Mouse (Mus musculus): ENCODE measurements around the gene Rnf130.
"Not testable (repeated sequence)": the region's sequence is repeated elsewhere in the genome, so short reads cannot be mapped to it uniquely, and the experiment has no call there.

Rnf130 gene

DNA sequence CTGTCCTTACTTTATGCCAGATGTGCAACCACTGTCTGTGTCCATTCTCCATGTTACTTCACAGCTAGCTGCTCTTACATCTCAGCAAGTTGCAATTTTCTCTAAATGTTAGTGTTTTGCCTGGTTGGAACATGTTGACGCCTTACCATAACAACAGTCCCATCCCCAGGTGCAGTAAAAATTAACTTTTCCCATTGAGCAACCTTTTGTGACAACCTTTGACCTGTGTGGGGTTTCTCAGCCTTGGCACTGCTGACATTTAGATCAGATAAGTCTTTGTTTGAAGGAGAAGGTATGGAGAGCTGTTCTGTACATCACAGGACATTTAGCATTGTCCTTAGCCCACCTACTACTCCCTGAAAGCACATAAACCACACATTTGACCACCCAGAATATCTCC, 64.7 kb downstream of the Rnf130 start:
- DNase-seq, result no peak

- DNase-seq, result no peak
Measured at GRCm38 (mm10) chr11:50090982-50091675, 66.0 kb downstream of the Rnf130 start.

- DNase-seq, result no peak
Measured at GRCm38 (mm10) chr11:50091681-50092080, 66.5 kb downstream of the Rnf130 start.

DNA sequence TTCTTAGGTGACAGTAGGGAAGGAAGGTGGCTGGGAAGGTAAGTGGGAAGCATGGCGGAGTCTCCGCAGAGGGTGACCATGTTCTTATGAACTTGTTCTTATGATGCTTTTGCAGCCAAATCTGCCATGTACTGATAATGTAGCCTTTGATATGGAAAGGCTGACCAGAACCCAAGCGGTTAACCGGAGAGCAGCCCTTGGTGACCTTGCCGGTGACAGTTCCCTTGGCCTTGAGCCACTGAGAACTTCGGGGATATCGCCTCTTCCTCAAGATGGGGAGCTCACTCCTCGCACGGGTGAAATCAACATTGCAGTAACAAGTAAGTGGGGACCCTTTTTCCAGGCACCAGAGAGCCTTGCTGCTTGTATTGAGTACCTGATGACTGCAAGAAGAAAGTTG, 70.5 kb downstream of the Rnf130 start:
- no peak for DNase-seq

DNA sequence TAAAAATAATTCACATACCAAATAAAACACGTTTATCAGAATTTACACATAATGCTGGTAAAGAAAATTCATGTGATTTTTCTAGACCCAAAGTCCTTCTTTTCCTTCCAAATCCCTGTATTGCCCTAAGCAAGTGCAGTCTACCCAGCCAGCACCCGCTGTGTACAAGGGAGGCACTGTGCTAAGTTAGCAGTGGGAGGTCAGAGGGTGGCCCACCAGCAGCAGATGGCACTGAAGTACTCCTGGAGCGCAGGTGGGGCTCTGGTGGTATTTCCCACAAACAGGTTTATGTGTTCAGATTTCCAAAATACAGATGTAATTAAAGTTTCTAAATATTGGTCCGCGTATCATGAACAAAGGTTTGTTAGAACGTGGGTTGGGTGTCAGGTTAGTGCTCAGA, 71.9 kb downstream of the Rnf130 start:
- DNase-seq, result no peak

GRCm38 (mm10) chr11:50098961-50099481, 73.9 kb downstream of the Rnf130 start:
- no peak for DNase-seq

DNA sequence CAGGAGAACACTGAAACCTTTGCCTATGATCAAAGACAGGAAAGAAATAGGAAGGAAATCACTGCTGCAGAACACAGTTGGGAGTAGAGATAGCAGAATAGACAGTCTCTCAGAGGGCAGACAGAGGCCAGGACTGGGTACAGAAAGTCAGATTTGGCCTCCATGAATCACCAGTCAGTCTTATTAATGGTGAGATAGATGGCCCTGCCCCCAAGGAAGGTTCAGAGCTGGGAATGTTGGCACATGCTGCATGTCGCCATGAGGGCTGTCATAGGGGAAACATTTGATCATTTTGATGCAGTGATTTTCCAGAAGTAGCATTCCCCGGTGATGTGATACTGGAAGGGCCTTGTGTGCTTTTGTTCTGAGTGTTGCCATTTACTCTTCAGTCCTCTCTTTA, 74.5 kb downstream of the Rnf130 start:
- no peak for DNase-seq

GRCm38 (mm10) chr11:50100548-50101307, 75.6 kb downstream of the Rnf130 start:
- no peak for DNase-seq

- DNase-seq, result not testable (repeated sequence)
Measured at GRCm38 (mm10) chr11:50101962-50102361, 76.8 kb downstream of the Rnf130 start.

DNA sequence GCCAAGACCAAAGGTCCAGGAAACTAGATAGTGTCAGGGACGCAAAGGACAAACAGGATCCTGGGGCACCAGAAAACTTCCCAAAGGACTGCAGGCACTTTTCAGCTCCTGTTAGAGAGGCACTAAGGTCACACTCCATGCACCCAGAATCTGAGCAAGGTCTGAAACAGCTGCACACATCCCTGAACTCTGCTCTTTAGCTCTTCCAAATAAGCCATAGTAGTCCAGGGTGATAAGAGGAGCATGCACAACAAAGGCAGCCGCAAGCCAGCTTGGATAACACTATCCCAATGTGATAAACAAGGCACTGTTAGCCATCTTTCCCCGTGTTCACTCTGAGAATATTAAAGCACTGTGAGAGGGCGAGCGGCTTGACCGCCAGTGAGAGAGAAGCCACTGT, 78.9 kb downstream of the Rnf130 start:
- no peak for DNase-seq

GRCm38 (mm10) chr11:50105237-50105636, 80.1 kb downstream of the Rnf130 start:
- DNase-seq, result no peak

GRCm38 (mm10) chr11:50106024-50106423, 80.9 kb downstream of the Rnf130 start:
- no peak for DNase-seq

- no peak for DNase-seq
Measured at GRCm38 (mm10) chr11:50108823-50109244, 83.7 kb downstream of the Rnf130 start.

DNA sequence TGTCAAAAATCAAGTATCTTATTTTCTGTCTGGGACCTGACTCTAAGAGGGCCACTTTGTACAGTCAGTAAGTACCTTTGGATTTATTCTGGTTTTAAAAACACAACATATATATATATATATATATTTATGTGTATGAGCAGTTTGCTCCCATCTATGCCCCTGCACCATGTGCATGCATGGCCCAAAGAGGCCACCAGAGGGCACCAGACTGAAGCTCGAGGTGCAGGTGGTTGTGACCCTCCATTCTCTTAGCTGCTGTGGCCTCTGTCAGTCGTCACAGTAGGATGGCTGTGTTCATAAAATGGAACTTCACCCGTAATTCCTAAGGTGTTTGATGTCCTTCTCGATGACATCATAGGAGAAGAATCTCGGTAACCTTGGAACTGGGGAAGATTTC, 89.2 kb downstream of the Rnf130 start:
- no peak for DNase-seq

- DNase-seq, result no peak
Measured at GRCm38 (mm10) chr11:50122631-50123081, 97.5 kb downstream of the Rnf130 start.

GRCm38 (mm10) chr11:50127781-50128180, 102.6 kb downstream of the Rnf130 start:
- DNase-seq, result no peak

- DNase-seq, result peak; percentile 86
Measured at GRCm38 (mm10) chr11:50130811-50131766, 105.9 kb downstream of the Rnf130 start, which contains the start of gene Tbc1d9b. Gene Tbc1d9b (plus strand): TSS chr11:50131396.

DNA sequence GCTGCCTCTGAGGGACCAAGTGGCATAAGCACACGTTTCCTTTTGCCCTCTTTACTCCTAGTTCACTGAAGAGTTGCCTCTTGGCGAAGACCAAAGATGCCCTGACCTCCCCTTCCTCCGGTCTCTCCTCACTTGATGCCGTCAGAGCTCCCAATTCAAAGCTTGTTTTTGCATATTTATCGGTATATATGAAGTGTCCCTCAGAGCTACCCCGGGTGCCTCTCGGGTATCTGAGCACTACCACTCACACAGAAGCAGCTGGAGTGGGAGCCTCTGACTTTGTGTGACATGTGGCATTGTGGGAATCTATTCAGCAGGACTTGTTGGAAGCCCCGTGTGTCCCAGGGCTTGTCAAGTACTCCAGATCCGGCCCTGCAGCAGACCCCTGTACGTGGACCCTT, 106.7 kb downstream of the Rnf130 start:
- DNase-seq, result no peak

GRCm38 (mm10) chr11:50132265-50132664, 107.1 kb downstream of the Rnf130 start:
- DNase-seq, result no peak

DNA sequence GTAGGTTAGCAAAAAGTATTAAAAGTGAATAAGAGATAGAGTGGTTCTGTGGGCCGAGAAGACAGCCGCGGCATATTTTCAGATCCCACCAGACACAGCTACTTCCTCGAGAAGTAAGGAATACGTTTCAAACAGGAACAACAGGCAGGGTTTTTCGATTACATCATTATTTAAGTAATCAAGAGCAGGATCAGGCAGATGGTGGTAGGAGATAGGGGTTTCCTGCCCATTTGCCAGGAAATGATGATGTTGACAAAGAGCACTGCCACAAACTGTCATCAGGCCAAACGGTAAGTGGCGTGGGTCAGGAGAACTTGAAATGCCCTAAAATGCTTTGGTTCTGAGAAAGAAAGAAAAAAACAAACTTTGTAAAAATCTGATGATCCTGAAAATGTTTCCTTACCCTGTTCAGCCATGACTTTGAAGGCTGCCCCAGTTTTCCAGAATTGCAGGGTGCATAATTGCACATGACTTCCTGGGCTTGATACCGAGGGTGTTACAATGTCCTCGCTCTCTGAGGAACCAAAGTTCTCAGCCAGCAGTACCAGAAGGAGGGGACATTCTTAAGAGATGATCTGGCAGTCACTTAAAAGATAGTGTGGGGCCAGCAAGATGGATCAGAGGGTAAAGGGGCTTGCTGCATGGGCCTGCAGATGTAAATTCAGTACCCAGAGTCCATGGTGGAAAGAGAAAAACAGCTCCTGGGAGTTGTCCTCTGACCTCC, 109.2 kb downstream of the Rnf130 start:
- DNase-seq, result no peak

GRCm38 (mm10) chr11:50138206-50138822, 113.2 kb downstream of the Rnf130 start:
- no peak for DNase-seq

DNA sequence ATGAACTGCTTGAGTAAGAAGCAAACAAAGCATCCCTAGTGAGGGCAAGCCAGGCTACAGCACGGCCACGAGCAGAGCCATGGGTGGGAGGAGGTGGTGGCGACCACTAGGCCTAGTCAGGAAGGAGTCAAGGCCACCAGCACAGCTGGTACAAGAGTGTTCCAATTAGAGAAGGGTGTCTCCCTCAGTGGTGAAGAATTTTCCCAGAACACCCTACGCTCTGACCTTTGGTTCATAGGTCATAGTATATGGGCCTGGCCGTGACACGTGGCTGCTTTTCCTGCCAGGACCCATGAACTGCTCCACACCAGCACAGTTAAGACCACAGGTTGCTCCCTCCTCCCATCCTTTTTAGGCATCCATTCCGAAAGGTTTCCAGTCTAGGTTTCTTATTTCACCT, 114.4 kb downstream of the Rnf130 start:
- DNase-seq, result no peak
